Mouse (Mus musculus) neural tube, embryonic 14.5 days (tissue): ENCODE measurements around the gene Zfp663. TPM values are rescaled to one million over a fixed set of nuclear protein-coding genes. Genes with fewer than 3 reads are reported as not detected.
A peak's percentile ranks its signal among the peaks of the same experiment; 100 is the strongest.

Experiments
- ATAC-seq: fragments of 200-750 bp; cut with Nextera tagmentation; 2 replicates; pipeline ENCODE4 v1.8.0; 2017; ENCODE audit warnings: low read depth, mild to moderate bottlenecking, moderate TSS enrichment, moderate library complexity
- H3K27ac ChIP-seq: fragments of 300-500 bp; sonication (generic); 2 replicates; pipeline ENCODE4 v1.5.1; 2014; ENCODE audit warnings: low read depth, mild to moderate bottlenecking, control low read depth, low read length, moderate library complexity, mixed read lengths
- H3K27me3 ChIP-seq: fragments of 300-500 bp; sonication (generic); 2 replicates; pipeline ENCODE4 v1.6.1; 2014; ENCODE audit warnings: low read length; ENCODE audit not compliant: control insufficient read depth, insufficient read depth
- H3K36me3 ChIP-seq: fragments of 300-500 bp; sonication (generic); 2 replicates; pipeline ENCODE4 v1.6.1; 2014; ENCODE audit warnings: low read length, mixed read lengths; ENCODE audit not compliant: control insufficient read depth, insufficient read depth
- H3K4me1 ChIP-seq: fragments of 300-500 bp; sonication (generic); 2 replicates; pipeline ENCODE4 v1.6.1; 2014; ENCODE audit warnings: low read length; ENCODE audit not compliant: control insufficient read depth, insufficient read depth
- H3K4me2 ChIP-seq: fragments of 300-500 bp; sonication (generic); 2 replicates; pipeline ENCODE4 v1.6.1; 2014; ENCODE audit warnings: mild to moderate bottlenecking, low read depth, low read length, control low read depth
- H3K4me3 ChIP-seq: fragments of 300-500 bp; sonication (generic); 2 replicates; pipeline ENCODE4 v1.5.1; 2014; ENCODE audit warnings: low read depth, low read length, control low read depth, mixed read lengths
- H3K9ac ChIP-seq: fragments of 300-500 bp; sonication (generic); replicated peaks from 2 replicates; pipeline ENCODE4 v1.6.1; 2014; ENCODE audit warnings: low read depth, mild to moderate bottlenecking, control low read depth, low read length, mixed read lengths
- H3K9me3 ChIP-seq: fragments of 300-500 bp; sonication (generic); 2 replicates; pipeline ENCODE4 v1.6.1; 2016; ENCODE audit warnings: low read length; ENCODE audit not compliant: control insufficient read depth
- WGBS: fragments of 180-500 bp; shearing (Covaris S2); extraction: QIAGEN DNeasy Blood & Tissue Kit; methylation state at CpG from one replicate; pipeline ENCODE4 v1.1.7; 2014; 5-methylcytosine and 5-hydroxymethylcytosine counted together
- polyA plus RNA-seq: library from polyadenylated mRNA; unstranded; fragments of >200 nt; fragmentation: Nextera tagmentation; extraction: Ambion mirVana; gene quantifications from 2 replicates; pipeline ENCODE4 v1.2.1, GENCODE M21; 2014

The Zfp663 gene
- polyA plus RNA-seq, 1 experiment from 2014 or later, result 6.1 TPM

GRCm38 (mm10) chr2:165360861-165361260 lies 7.7 kb downstream of the Zfp663 start:
- Histone ChIP-seq H3K27ac (no peak overlapping the region), H3K4me2 (no peak overlapping the region), H3K4me3 (no peak overlapping the region), H3K27me3 (no peaks in the 10 kb centered on the region), H3K9me3 (no peaks in the 10 kb centered on the region), H3K36me3 (no peaks in the 10 kb centered on the region), H3K9ac (no peak overlapping the region), H3K4me1 (peaks cover 4% of the 10 kb centered on the region; the same call in 1 of the 2 replicates)
- 0% methylated on average over 1 of the region's 1 CpGs for WGBS
- ATAC-seq, result peak; percentile 77; the same call in 1 of the 2 replicates

- Histone ChIP-seq H3K36me3 (no peaks in the 10 kb centered on the region), H3K4me3 (no peak overlapping the region), H3K27me3 (no peaks in the 10 kb centered on the region), H3K27ac (no peak overlapping the region), H3K4me1 (no peaks in the 10 kb centered on the region), H3K9ac (no peak overlapping the region), H3K4me2 (no peak overlapping the region), H3K9me3 (peaks cover 10% of the 10 kb centered on the region; the same call in 1 of the 2 replicates)
- ATAC-seq, result no peak
- WGBS, result 90% methylated on average over 20 of the region's 20 CpGs
Observed at GRCm38 (mm10) chr2:165351828-165352513, 16.6 kb downstream of the Zfp663 start.

- Histone ChIP-seq H3K4me1 (no peaks in the 10 kb centered on the region), H3K27ac (no peak overlapping the region), H3K36me3 (no peaks in the 10 kb centered on the region), H3K4me3 (no peak overlapping the region), H3K4me2 (no peak overlapping the region), H3K9ac (no peak overlapping the region), H3K9me3 (peaks cover 10% of the 10 kb centered on the region; the same call in 1 of the 2 replicates), H3K27me3 (no peaks in the 10 kb centered on the region)
- WGBS, result 21% methylated on average over 8 of the region's 8 CpGs
- peak; percentile 86 for ATAC-seq
Observed at GRCm38 (mm10) chr2:165349466-165349865, 19.1 kb downstream of the Zfp663 start.

- H3K4me1 ChIP-seq, result no peaks in the 10 kb centered on the region
- H3K4me2 ChIP-seq, result no peak overlapping the region
- WGBS, result 93% methylated on average over 5 of the region's 5 CpGs
- H3K27ac ChIP-seq, result no peak overlapping the region
- no peaks in the 10 kb centered on the region for H3K9me3 ChIP-seq
- no peak overlapping the region for H3K4me3 ChIP-seq
- H3K36me3 ChIP-seq, result no peaks in the 10 kb centered on the region
- H3K9ac ChIP-seq, result no peak overlapping the region
- no peaks in the 10 kb centered on the region for H3K27me3 ChIP-seq
- ATAC-seq, result no peak
Observed at GRCm38 (mm10) chr2:165346180-165346579, 22.3 kb downstream of the Zfp663 start.

GRCm38 (mm10) chr2:165337191-165337590 lies 31.3 kb downstream of the Zfp663 start:
- no peak overlapping the region for H3K4me3 ChIP-seq
- WGBS, result 30% methylated on average over 3 of the region's 3 CpGs
- no peak for ATAC-seq

GRCm38 (mm10) chr2:165332610-165333210 lies 35.8 kb downstream of the Zfp663 start:
- Histone ChIP-seq H3K4me2 (no peak overlapping the region), H3K9ac (no peak overlapping the region), H3K36me3 (no peaks in the 10 kb centered on the region), H3K9me3 (no peaks in the 10 kb centered on the region), H3K4me1 (peaks cover 5% of the 10 kb centered on the region; the same call in 1 of the 2 replicates), H3K27me3 (no peaks in the 10 kb centered on the region), H3K4me3 (no peak overlapping the region), H3K27ac (no peak overlapping the region)
- ATAC-seq, result no peak
- WGBS, result 55% methylated on average over 14 of the region's 14 CpGs

More at GRCm38 (mm10) chr2:165337191-165337590, 31.3 kb downstream of the Zfp663 start:
- Histone ChIP-seq H3K27me3 (no peaks in the 10 kb centered on the region), H3K36me3 (no peaks in the 10 kb centered on the region), H3K9ac (no peak overlapping the region), H3K27ac (no peak overlapping the region), H3K4me1 (no peaks in the 10 kb centered on the region), H3K4me2 (no peak overlapping the region), H3K9me3 (no peaks in the 10 kb centered on the region)

GRCm38 (mm10) chr2:165329703-165330102 lies 38.8 kb downstream of the Zfp663 start:
- no peaks in the 10 kb centered on the region for H3K36me3 ChIP-seq
- no peaks in the 10 kb centered on the region for H3K27me3 ChIP-seq
- H3K9ac ChIP-seq, result no peak overlapping the region
- H3K9me3 ChIP-seq, result no peaks in the 10 kb centered on the region
- no peak for ATAC-seq
- H3K4me2 ChIP-seq, result no peak overlapping the region
- no peak overlapping the region for H3K4me3 ChIP-seq
- no peak overlapping the region for H3K27ac ChIP-seq
- H3K4me1 ChIP-seq, result peaks cover 22% of the 10 kb centered on the region
- 45% methylated on average over 3 of the region's 3 CpGs for WGBS

- H3K4me1 ChIP-seq, result peaks cover 31% of the 10 kb centered on the region
- H3K4me2 ChIP-seq, result no peak overlapping the region
- no peak overlapping the region for H3K4me3 ChIP-seq
- WGBS, result 84% methylated on average over 5 of the region's 5 CpGs
- ATAC-seq, result no peak
- H3K36me3 ChIP-seq, result no peaks in the 10 kb centered on the region
- no peaks in the 10 kb centered on the region for H3K9me3 ChIP-seq
- no peak overlapping the region for H3K9ac ChIP-seq
- H3K27me3 ChIP-seq, result no peaks in the 10 kb centered on the region
- no peak overlapping the region for H3K27ac ChIP-seq
Observed at GRCm38 (mm10) chr2:165328746-165329145, 39.8 kb downstream of the Zfp663 start.

GRCm38 (mm10) chr2:165327386-165327785 lies 41.1 kb downstream of the Zfp663 start:
- peak overlapping the region; percentile 95 for H3K27ac ChIP-seq
- H3K9me3 ChIP-seq, result no peaks in the 10 kb centered on the region
- WGBS, result 23% methylated on average over 7 of the region's 7 CpGs
- peak overlapping the region; percentile 78 for H3K4me3 ChIP-seq
- peaks cover 35% of the 10 kb centered on the region for H3K4me1 ChIP-seq
- H3K4me2 ChIP-seq, result peak overlapping the region; percentile 93
- no peaks in the 10 kb centered on the region for H3K36me3 ChIP-seq
- peak overlapping the region; percentile 66 for H3K9ac ChIP-seq
- H3K27me3 ChIP-seq, result no peaks in the 10 kb centered on the region
- ATAC-seq, result no peak
